Mouse (Mus musculus): ENCODE measurements at regions not wholly inside any gene's neighbourhood (a gene's known extent, or its start where the extent isn't known, plus 50 kb on each side); places are given as distances from the start of the nearest gene placed in this dataset.

DNA sequence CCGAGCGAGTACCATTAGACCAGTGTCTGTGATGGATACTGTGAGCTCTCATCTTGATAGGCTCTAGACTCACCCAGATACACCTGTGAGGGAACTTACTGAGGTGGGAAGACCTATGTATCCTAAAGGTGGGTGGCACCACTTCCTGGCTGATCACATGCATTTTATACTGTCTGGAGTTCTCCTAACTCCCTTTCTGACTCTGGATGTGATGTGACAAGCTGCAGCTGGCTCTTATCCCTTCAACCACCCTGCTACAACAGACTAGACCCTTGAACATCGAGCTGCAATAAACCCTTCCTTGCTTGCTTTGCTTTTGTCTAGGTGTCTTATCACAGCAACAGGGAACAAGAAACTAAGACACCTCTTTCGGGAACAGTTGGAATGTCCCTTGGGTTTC lies 143.3 kb downstream of the Cd24a start:
- Histone ChIP-seq H3K9ac (replicated peaks) (no peak overlapping the region), H3K9me3 (ENCODE audit: low read length) (no peaks in the 10 kb centered on the region), H3K36me3 (replicated peaks; ENCODE audit: insufficient read depth, low read length) (no peaks in the 10 kb centered on the region), H3K4me2 (ENCODE audit: low read depth, low read length) (no peak overlapping the region), H3K4me3 (ENCODE audit: low read depth, low read length) (no peak overlapping the region), H3K27me3 (ENCODE audit: insufficient read depth, low read length) (no peaks in the 10 kb centered on the region; the same call in 1 of the 2 replicates), H3K27ac (ENCODE audit: low read depth) (no peak overlapping the region), H3K4me1 (ENCODE audit: insufficient read depth) (peaks cover 12% of the 10 kb centered on the region)
- WGBS (ENCODE audit: insufficient replicate concordance): 83% methylated on average over 4 of the region's 4 CpGs
- no peak for TF ChIP-seq EP300 (IDR thresholded peaks at IDR 0.05; ENCODE audit: low read depth)
- no peak for TF ChIP-seq CTCF (IDR thresholded peaks at IDR 0.05; ENCODE audit: low read depth)
- no peak for ATAC-seq
- DNase-seq: no peak

DNA sequence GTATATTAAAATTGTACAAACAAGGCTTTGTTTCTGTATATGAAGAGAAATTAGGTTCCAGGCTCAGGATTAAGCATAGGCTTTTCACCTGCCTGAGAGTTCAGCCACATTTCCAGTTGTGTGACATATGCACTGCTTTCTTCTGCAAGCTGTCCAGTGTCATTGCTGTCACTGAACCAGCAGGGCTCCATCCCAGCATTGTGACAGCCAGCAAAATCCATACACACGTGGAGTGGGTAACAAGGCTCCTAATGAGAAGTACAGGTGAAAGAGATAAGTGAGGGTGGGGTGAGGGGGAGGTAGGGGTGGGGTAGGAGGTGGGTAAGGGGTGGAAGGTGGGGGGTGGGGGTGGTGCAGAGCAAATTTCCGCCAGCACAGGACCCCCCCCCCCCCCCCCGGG lies 144.1 kb downstream of the Cd24a start:
- no peak for TF ChIP-seq CTCF (IDR thresholded peaks at IDR 0.05; ENCODE audit: low read depth)
- no peak for TF ChIP-seq EP300 (IDR thresholded peaks at IDR 0.05; ENCODE audit: low read depth)
- Histone ChIP-seq H3K4me3 (ENCODE audit: low read depth, low read length) (no peak overlapping the region), H3K27me3 (ENCODE audit: insufficient read depth, low read length) (no peaks in the 10 kb centered on the region; the same call in 1 of the 2 replicates), H3K4me2 (ENCODE audit: low read depth, low read length) (no peak overlapping the region), H3K36me3 (replicated peaks; ENCODE audit: insufficient read depth, low read length) (no peaks in the 10 kb centered on the region), H3K9me3 (ENCODE audit: low read length) (no peaks in the 10 kb centered on the region), H3K27ac (ENCODE audit: low read depth) (no peak overlapping the region), H3K9ac (replicated peaks) (no peak overlapping the region), H3K4me1 (ENCODE audit: insufficient read depth) (peaks cover 12% of the 10 kb centered on the region)
- 5% methylated on average over 3 of the region's 3 CpGs for WGBS (ENCODE audit: insufficient replicate concordance)
- ATAC-seq (no peak), DNase-seq (no peak)

DNA sequence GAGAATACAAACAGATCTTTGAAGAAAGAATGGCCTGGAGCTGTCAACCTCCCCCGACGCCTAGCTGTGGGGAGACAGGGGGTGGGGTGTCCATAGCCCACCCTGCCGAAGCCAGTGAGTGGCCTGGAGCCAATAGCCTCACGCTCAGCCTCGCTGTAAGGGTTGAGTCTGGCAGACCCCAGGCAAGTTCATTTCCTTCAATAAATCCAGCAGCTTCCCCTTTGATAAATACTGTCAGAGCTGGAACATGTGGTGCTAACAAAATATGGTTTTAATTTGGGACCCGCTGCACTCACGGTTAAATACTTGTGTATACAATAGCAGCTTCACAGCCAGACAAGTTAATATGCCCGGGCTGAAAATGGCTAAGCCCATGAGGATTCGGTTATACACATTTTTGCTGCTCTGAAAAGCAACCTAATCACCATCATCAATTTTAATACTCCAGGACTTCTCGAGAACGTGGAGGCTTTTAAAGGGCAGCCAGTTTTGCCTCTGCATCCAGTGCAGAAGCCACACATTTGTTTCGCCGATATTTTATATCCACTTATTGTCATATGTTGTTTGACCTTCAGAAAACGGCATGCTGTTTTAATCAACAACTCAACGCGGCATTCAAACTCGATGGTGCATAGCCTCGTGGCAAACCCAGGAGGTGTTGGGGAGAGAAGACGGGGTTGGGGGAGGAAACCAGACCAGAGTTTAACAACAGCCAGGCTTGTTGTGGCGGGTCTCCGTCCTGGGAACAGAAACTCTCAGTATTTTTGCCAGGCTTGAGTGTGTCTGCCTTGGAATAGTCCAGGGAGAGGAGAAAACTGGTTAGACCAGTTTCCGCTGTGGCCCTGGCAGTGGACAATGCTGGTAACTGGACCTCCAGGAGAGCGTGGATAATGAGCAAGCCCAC lies 144.9 kb downstream of the Cd24a start:
- Histone ChIP-seq H3K4me3 (ENCODE audit: low read depth, low read length) (peak overlapping the region; percentile 36), H3K36me3 (replicated peaks; ENCODE audit: insufficient read depth, low read length) (no peaks in the 10 kb centered on the region), H3K4me2 (ENCODE audit: low read depth, low read length) (peak overlapping the region; percentile 71), H3K9ac (replicated peaks) (peak overlapping the region; percentile 58), H3K27ac (ENCODE audit: low read depth) (no peak overlapping the region), H3K27me3 (ENCODE audit: insufficient read depth, low read length) (no peaks in the 10 kb centered on the region; the same call in 1 of the 2 replicates), H3K9me3 (ENCODE audit: low read length) (no peaks in the 10 kb centered on the region), H3K4me1 (ENCODE audit: insufficient read depth) (peaks cover 12% of the 10 kb centered on the region)
- no peak for TF ChIP-seq CTCF (IDR thresholded peaks at IDR 0.05; ENCODE audit: low read depth)
- no peak for TF ChIP-seq EP300 (IDR thresholded peaks at IDR 0.05; ENCODE audit: low read depth)
- ATAC-seq (peak; percentile 33; the same call in 1 of the 2 replicates), DNase-seq (peak; percentile 33)
- WGBS (ENCODE audit: insufficient replicate concordance): 10% methylated on average over 23 of the region's 23 CpGs

DNA sequence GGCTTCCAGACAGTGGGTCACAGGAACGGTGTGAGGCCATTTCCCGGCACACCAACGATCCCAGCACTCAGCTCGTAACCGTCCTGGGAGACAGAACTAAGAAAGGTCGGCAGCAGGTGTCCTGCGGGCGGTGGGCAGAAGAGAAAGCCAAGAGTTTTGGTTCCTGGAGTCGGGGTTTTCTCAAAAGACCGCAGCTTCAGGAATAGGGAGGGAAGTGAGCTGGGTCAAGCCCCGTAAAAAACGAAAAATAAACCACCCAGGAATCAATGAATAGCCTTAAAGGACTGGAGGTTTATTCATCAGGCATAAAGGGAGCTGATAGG lies 145.5 kb downstream of the Cd24a start:
- Histone ChIP-seq H3K36me3 (replicated peaks; ENCODE audit: insufficient read depth, low read length) (no peaks in the 10 kb centered on the region), H3K27me3 (ENCODE audit: insufficient read depth, low read length) (no peaks in the 10 kb centered on the region; the same call in 1 of the 2 replicates), H3K4me2 (ENCODE audit: low read depth, low read length) (peak overlapping the region; percentile 71), H3K27ac (ENCODE audit: low read depth) (no peak overlapping the region), H3K9ac (replicated peaks) (peak overlapping the region; percentile 58), H3K9me3 (ENCODE audit: low read length) (no peaks in the 10 kb centered on the region), H3K4me3 (ENCODE audit: low read depth, low read length) (peak overlapping the region; percentile 36), H3K4me1 (ENCODE audit: insufficient read depth) (peaks cover 12% of the 10 kb centered on the region)
- peak; percentile 49; the same call in 1 of the 2 replicates for ATAC-seq
- 3% methylated on average over 12 of the region's 12 CpGs for WGBS (ENCODE audit: insufficient replicate concordance)
- no peak for DNase-seq
- TF ChIP-seq EP300 (IDR thresholded peaks at IDR 0.05; ENCODE audit: low read depth) (no peak), CTCF (IDR thresholded peaks at IDR 0.05; ENCODE audit: low read depth) (no peak)

DNA sequence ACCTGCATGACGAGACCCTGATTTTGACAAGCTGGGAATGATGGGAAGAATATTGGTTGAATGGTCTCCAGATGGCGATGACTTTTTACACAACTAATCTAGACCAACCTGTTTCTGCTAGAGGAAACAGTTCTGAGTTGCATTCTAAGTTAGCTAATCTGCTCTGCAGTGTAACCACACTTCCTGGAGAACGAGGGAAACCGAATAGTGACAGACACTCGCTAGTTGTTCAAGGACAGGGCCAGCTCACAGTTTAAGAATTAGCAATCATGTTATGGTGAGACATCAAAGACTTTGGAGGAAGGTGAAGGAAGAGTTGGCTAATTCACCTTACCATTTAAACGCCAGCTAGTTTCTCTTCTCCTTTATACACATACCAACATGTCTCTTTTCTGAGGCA lies 149.7 kb downstream of the Cd24a start:
- WGBS (ENCODE audit: insufficient replicate concordance): 37% methylated on average over 6 of the region's 6 CpGs
- ATAC-seq (no peak), DNase-seq (no peak)
- Histone ChIP-seq H3K9me3 (ENCODE audit: low read length) (0 out of 2 replicates have a peak, but pooled peaks cover 3% of the 10 kb centered on the region), H3K27ac (ENCODE audit: low read depth) (no peak overlapping the region), H3K27me3 (ENCODE audit: insufficient read depth, low read length) (no peaks in the 10 kb centered on the region), H3K4me2 (ENCODE audit: low read depth, low read length) (no peak overlapping the region), H3K9ac (replicated peaks) (no peak overlapping the region), H3K36me3 (replicated peaks; ENCODE audit: insufficient read depth, low read length) (no peaks in the 10 kb centered on the region), H3K4me3 (ENCODE audit: low read depth, low read length) (no peak overlapping the region), H3K4me1 (ENCODE audit: insufficient read depth) (peaks cover 11% of the 10 kb centered on the region)
- TF ChIP-seq EP300 (IDR thresholded peaks at IDR 0.05; ENCODE audit: low read depth): no peak
- no peak for TF ChIP-seq CTCF (IDR thresholded peaks at IDR 0.05; ENCODE audit: low read depth)

DNA sequence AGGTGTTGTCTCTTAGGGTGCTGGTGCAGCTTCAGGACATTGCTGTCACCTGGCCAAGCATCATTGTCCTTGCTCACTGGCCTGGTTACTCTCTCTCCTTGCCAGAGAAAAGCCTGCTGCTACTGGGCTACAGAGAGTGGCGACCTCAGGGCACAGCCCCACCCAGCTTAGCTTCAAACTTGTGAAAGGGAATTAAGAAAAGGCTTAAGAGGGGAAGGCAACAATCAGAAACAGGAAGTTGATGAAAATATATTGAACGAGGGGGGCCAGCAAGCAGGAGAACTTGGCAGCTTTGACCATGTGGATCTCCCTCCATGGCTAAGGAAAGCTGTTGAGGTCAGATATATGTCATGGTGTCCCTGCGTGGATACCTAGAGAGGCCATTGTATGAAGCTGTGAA lies 151.1 kb downstream of the Cd24a start:
- Histone ChIP-seq H3K4me3 (ENCODE audit: low read depth, low read length) (no peak overlapping the region), H3K27me3 (ENCODE audit: insufficient read depth, low read length) (no peaks in the 10 kb centered on the region), H3K36me3 (replicated peaks; ENCODE audit: insufficient read depth, low read length) (no peaks in the 10 kb centered on the region), H3K27ac (ENCODE audit: low read depth) (no peak overlapping the region), H3K4me2 (ENCODE audit: low read depth, low read length) (no peak overlapping the region), H3K9ac (replicated peaks) (no peak overlapping the region), H3K4me1 (ENCODE audit: insufficient read depth) (peaks cover 3% of the 10 kb centered on the region; the same call in 1 of the 2 replicates), H3K9me3 (ENCODE audit: low read length) (0 out of 2 replicates have a peak, but pooled peaks cover 3% of the 10 kb centered on the region)
- WGBS (ENCODE audit: insufficient replicate concordance): 45% methylated on average over 3 of the region's 3 CpGs
- no peak for ATAC-seq
- TF ChIP-seq EP300 (IDR thresholded peaks at IDR 0.05; ENCODE audit: low read depth): no peak
- TF ChIP-seq CTCF (IDR thresholded peaks at IDR 0.05; ENCODE audit: low read depth): no peak
- DNase-seq: no peak
